Mouse (Mus musculus) thymus, postnatal 0 days (tissue): Measurements from ENCODE around the gene Slc25a13. TPM values are rescaled to one million over a fixed set of nuclear protein-coding genes. Genes with fewer than 3 reads are reported as not detected.

Experiments used
- DNase-seq: peaks from one replicate; pipeline ENCODE4 v3.0.0-alpha.2; 2015; ENCODE audit warnings: low spot score
- polyA plus RNA-seq: library from polyadenylated mRNA; unstranded; fragments of >200 nt; fragmentation: Nextera tagmentation; extraction: Ambion mirVana; gene quantifications from 2 replicates; pipeline ENCODE4 v1.2.1, GENCODE M21; 2015

Slc25a13 gene
- polyA plus RNA-seq, 1 experiment from 2014 or later = 31.7 TPM

GRCm38 (mm10) chr6:6121904-6122303 lies 95.1 kb downstream of the Slc25a13 start:
- DNase-seq = no peak

DNA sequence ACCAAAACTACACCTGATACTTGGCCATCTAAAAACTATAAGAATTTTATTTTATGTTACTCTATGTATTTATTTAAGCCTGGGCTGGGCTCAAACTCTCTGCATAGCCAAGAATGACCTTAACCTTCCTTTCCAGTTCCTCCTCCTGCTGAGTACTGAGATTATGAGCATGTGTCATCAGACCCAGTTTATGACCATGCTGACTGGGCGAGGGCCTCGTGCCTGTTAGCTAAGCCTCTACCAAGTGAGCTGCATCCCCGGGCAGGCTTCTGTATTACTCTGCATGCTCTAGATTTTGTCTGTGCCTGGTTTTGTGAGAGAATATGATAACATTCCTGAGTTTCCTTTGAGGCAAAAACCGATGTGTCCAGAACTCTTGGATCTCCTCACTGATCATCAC lies 96.1 kb downstream of the Slc25a13 start:
- no peak for DNase-seq

- DNase-seq = no peak
Measured at GRCm38 (mm10) chr6:6115771-6116170, 101.2 kb downstream of the Slc25a13 start.

- no peak for DNase-seq
Measured at GRCm38 (mm10) chr6:6113776-6114175, 103.2 kb downstream of the Slc25a13 start.

- DNase-seq = no peak
Measured at GRCm38 (mm10) chr6:6112767-6113528, 104.0 kb downstream of the Slc25a13 start.

- DNase-seq = no peak
Measured at GRCm38 (mm10) chr6:6107419-6107966, 109.5 kb downstream of the Slc25a13 start.

DNA sequence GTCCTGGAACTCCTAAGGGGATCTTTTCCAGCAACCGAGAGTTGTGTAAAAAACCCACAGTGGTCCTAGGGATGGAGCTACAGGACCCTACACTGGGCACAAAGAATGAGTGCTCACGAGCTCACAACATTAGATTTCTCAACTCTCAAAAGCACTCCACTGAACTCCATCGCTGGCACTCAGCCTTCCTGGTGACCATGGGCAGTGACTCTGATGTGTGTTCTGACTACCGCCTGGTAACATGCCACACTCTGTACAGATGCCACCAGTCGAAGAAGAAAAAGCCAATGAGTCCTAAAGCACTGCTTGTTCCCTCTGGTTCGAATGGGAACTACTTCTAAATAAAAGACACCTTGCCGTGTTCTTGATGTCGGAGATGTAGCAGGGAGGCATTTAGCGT lies 111.4 kb downstream of the Slc25a13 start:
- DNase-seq = no peak

DNA sequence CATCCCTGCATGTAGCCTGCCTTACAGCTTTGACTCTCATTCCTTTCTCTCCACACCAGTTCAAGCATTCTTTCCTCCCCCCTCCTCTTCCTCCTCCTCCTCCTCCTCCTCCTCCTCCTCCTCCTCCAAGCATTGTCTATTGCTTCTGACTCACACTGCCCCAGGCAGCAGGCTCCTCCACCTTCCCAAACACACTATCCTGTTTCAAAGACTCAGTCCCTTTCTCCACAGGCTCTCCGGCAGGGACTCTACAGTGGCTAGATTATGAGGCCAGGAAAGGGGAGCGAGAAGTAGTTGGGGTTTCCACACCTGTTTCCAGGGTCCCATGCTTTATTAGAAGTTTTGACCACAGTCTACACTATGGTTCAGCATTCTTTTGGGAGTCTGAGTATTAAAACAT lies 113.5 kb downstream of the Slc25a13 start:
- no peak for DNase-seq

- no peak for DNase-seq
Measured at GRCm38 (mm10) chr6:6101605-6102004, 115.4 kb downstream of the Slc25a13 start.

GRCm38 (mm10) chr6:6100892-6101480 lies 116.0 kb downstream of the Slc25a13 start:
- no peak for DNase-seq

GRCm38 (mm10) chr6:6093978-6094377 lies 123.0 kb downstream of the Slc25a13 start:
- DNase-seq = no peak

DNA sequence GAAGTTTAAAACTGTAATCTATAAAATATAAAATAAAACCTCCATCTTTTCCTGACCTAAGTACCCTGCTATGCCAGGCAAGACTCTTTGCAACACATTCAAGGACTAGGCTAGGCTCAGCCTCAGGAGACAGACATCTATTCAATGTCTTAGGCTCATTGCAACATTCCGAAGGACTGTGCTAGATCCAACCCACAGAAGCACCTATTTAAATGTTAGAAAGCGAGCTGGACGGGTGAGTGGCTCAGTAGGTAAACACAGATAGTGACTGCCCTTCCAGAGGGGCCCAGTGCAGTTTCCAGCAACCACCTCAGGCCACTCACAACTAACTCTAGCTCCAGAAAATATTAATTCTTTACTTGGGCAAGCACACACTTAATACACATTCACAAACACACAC lies 123.5 kb downstream of the Slc25a13 start:
- DNase-seq = no peak

DNA sequence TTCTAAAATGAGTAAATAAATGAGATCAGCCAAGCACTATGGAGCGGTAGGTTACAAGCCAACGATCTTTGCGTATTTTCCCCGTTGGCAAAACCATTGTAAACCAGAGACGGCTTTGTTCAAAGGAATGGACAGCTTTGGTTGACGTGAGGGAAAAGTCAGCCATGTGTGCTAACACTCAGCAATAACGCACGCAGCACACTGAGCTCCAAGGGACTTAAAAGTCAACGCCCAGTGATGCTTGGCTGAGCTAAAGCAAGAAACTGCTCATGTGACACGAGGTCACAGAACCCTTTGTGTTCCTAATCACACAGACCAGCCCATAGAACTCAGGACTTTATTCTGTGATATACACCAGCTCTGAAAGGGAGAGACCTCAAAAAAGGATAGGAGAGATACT lies 124.5 kb downstream of the Slc25a13 start:
- DNase-seq = no peak

- no peak for DNase-seq
Measured at GRCm38 (mm10) chr6:6091016-6091415, 126.0 kb downstream of the Slc25a13 start.

DNA sequence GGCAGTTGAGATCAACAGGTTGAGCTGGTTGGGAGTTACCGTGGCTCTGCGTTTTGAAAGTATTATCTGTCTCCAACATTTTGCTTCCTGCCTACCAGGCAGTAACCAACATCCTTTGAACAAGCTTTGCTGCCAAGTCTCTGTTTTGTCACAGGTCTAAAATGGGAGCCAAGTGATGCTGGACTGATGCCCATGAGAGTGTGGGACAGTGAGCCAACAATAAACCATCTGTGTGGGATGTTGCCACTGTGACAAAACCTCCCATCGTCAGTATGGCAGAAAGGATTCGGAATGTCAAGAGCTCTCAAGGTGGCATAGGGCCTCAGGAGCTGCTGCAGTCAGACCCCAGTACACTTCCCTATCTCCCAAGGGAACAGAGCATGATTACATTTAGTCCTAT lies 128.8 kb downstream of the Slc25a13 start:
- no peak for DNase-seq

DNA sequence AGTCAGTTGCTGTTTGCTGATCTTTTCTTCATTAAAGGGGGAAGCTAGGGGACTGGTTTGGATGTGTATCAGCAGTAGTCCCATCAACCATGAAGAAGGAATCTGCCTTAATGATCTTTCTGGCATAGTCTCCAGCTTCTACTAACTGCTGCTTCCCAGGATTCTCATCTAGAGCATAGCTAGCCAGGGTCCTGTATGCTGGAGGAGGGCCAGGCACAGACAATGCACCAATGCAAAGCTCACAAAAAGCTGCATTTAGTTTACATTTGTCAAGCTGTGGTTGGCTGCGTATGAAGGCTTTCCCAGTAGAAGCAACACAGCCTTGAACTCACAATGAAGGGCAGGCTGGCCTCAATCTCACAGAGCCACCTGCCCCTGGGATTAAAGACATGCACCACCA lies 136.5 kb downstream of the Slc25a13 start:
- DNase-seq = no peak

DNA sequence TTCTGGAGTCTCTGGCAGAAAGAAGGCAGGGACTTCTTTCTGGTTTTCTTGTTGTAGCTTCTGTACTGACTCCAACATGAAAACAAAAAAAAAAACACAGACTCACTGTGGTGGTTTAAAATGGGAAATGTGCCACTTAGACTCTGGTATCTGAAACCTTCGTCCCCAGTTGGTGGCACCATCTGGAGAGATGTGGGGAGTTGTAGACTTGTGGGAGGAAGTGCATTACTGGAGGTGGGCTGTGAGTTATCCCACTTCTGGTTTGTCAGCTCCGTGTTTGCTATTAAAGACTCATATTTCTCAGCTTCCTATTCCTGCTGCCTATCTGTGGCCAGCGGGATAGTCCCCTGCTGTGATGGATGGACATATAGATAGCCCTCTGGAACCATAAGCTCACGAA lies 139.7 kb downstream of the Slc25a13 start:
- DNase-seq = no peak

DNA sequence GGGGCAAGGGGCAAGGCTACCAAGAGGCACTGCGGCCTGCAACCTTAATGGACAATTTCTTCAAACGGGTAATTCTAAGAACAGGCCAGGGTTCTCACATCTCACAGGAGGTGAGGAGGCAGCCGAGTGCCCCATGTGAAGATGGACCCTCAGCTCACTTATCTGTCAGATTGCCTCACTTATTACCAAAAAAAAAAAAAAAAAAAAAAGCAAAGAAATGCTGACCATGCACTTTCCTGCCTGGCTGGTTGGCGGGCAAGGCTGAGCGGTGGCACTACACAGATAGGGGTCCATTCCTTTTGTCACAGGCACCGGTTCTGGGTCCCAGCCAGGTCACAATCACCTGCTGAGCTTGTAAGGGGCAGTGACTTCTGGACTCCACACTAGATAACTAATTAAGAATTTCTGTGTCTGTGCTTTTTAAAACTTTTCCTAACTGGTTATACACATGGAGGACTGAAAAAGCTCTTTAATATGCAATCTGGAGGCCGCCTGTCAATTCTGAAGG lies 141.0 kb downstream of the Slc25a13 start:
- DNase-seq = no peak

GRCm38 (mm10) chr6:6071038-6071437 lies 145.9 kb downstream of the Slc25a13 start:
- no peak for DNase-seq

DNA sequence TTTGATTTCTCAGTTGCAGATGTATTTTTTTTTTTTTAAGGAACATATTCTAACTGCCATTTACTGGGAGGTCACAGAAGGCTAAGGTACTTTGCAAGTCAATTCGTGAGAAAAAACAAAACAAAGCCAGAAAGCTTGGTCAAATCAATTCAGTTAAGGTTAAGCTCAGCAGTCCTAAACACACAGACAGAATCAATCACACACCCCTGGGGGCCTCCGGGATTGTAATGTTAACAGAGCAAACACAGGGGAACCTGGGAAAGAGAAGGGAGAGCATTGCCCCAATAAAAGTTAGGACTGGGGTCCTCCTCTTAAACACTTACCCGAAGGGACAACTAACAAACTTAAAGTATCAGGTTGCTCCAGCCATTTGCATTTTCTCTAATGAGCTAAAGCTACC lies 147.0 kb downstream of the Slc25a13 start:
- no peak for DNase-seq

GRCm38 (mm10) chr6:6067201-6067600 lies 149.8 kb downstream of the Slc25a13 start:
- no peak for DNase-seq

- no peak for DNase-seq
Measured at GRCm38 (mm10) chr6:6058548-6058947, 158.4 kb downstream of the Slc25a13 start.

DNA sequence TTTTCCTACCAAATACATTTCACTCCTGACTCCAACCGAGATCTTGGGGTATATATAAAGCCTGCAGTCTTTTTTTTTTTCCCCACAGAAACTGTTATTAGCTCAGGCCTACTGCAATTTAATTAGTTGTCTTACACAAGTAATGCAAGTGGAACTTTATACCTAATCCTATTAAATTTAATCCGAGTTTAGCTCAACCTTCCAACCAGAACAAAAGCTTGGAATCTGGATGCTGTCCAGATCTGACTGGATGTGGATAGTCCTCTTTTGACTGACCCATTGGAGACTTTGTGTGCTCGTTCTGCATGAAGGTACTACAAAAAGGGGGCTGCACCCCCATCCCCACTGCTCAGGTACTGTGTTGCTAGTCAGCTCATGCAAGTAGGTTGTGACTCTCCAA lies 163.0 kb downstream of the Slc25a13 start:
- DNase-seq = no peak
